Mouse (Mus musculus): ENCODE measurements around the gene Bcl2l11. TPM values are rescaled to one million over a fixed set of nuclear protein-coding genes. Genes with fewer than 3 reads are reported as not detected.
"Not testable (repeated sequence)": the region's sequence is repeated elsewhere in the genome, so short reads cannot be mapped to it uniquely, and the experiment has no call there.

The Bcl2l11 gene
- total RNA-seq, 2 experiments from 2014 or later: 8.4 to 9.1 TPM

GRCm38 (mm10) chr2:128091431-128092369, 34.1 kb upstream of the Bcl2l11 start:
- TF ChIP-seq CTCF (IDR thresholded peaks at IDR 0.05): no peak
- intact Hi-C loops (cut with DNase I): no loop called here
- no peak for DNase-seq (ENCODE audit: extremely low spot score in 1 of 2, low spot score in 2 of 2)
- Histone ChIP-seq H3K4me3 (no peak overlapping the region), H3K27ac (no peak overlapping the region)

- TF ChIP-seq CTCF (IDR thresholded peaks at IDR 0.05): no peak
- H3K4me3 ChIP-seq: no peak overlapping the region
- H3K27ac ChIP-seq: no peak overlapping the region
- intact Hi-C loops (cut with DNase I): no loop called here
- DNase-seq (ENCODE audit: extremely low spot score in 1 of 2, low spot score in 2 of 2): no peak
Measured at GRCm38 (mm10) chr2:128092451-128092850, 33.4 kb upstream of the Bcl2l11 start.

- Histone ChIP-seq H3K4me3 (no peak overlapping the region), H3K27ac (no peak overlapping the region)
- intact Hi-C loops (cut with DNase I): no loop called here
- TF ChIP-seq CTCF (IDR thresholded peaks at IDR 0.05): no peak
- DNase-seq (ENCODE audit: extremely low spot score in 1 of 2, low spot score in 2 of 2): no peak
Measured at GRCm38 (mm10) chr2:128094196-128094595, 31.6 kb upstream of the Bcl2l11 start.

- Histone ChIP-seq H3K27ac (no peak overlapping the region), H3K4me3 (no peak overlapping the region)
- intact Hi-C loops (cut with DNase I): no loop called here
- TF ChIP-seq CTCF (IDR thresholded peaks at IDR 0.05): no peak
- DNase-seq (ENCODE audit: extremely low spot score in 1 of 2, low spot score in 2 of 2): no peak
Measured at GRCm38 (mm10) chr2:128094602-128095001, 31.2 kb upstream of the Bcl2l11 start.

- H3K27ac ChIP-seq: no peak overlapping the region
- TF ChIP-seq CTCF (IDR thresholded peaks at IDR 0.05): no peak
- no peak overlapping the region for H3K4me3 ChIP-seq
- no peak for DNase-seq (ENCODE audit: extremely low spot score in 1 of 2, low spot score in 2 of 2)
- intact Hi-C loops (cut with DNase I): no loop called here
Measured at GRCm38 (mm10) chr2:128095270-128095669, 30.6 kb upstream of the Bcl2l11 start.

GRCm38 (mm10) chr2:128096070-128096469, 29.8 kb upstream of the Bcl2l11 start:
- DNase-seq (ENCODE audit: extremely low spot score in 1 of 2, low spot score in 2 of 2): no peak
- TF ChIP-seq CTCF (IDR thresholded peaks at IDR 0.05): no peak
- Histone ChIP-seq H3K4me3 (no peak overlapping the region), H3K27ac (no peak overlapping the region)
- intact Hi-C loops (cut with DNase I): no loop called here

- DNase-seq (ENCODE audit: extremely low spot score in 1 of 2, low spot score in 2 of 2); intact Hi-C loops (cut with DNase I): not testable (repeated sequence)
Measured at GRCm38 (mm10) chr2:128098118-128098517, 27.7 kb upstream of the Bcl2l11 start.

GRCm38 (mm10) chr2:128102086-128102485, 23.8 kb upstream of the Bcl2l11 start:
- no peak overlapping the region for H3K4me3 ChIP-seq
- TF ChIP-seq CTCF (IDR thresholded peaks at IDR 0.05): no peak
- H3K27ac ChIP-seq: no peak overlapping the region
- intact Hi-C loops (cut with DNase I): no loop called here
- no peak for DNase-seq (ENCODE audit: extremely low spot score in 1 of 2, low spot score in 2 of 2)

More at GRCm38 (mm10) chr2:128098118-128098517, 27.7 kb upstream of the Bcl2l11 start:
- H3K4me3 ChIP-seq, H3K27ac ChIP-seq: not testable (repeated sequence)

- intact Hi-C loops (cut with DNase I): no loop called here
- Histone ChIP-seq H3K4me3 (no peak overlapping the region), H3K27ac (no peak overlapping the region)
- TF ChIP-seq CTCF (IDR thresholded peaks at IDR 0.05): no peak
- no peak for DNase-seq (ENCODE audit: extremely low spot score in 1 of 2, low spot score in 2 of 2)
Measured at GRCm38 (mm10) chr2:128104815-128105214, 21.0 kb upstream of the Bcl2l11 start.

GRCm38 (mm10) chr2:128105651-128106050, 20.2 kb upstream of the Bcl2l11 start:
- no peak for TF ChIP-seq CTCF (IDR thresholded peaks at IDR 0.05)
- H3K4me3 ChIP-seq: no peak overlapping the region
- no peak overlapping the region for H3K27ac ChIP-seq
- DNase-seq (ENCODE audit: extremely low spot score in 1 of 2, low spot score in 2 of 2): no peak
- intact Hi-C loops (cut with DNase I): no loop called here

- intact Hi-C loops (cut with DNase I): no loop called here
- no peak overlapping the region for H3K27ac ChIP-seq
- TF ChIP-seq CTCF (IDR thresholded peaks at IDR 0.05): no peak
- H3K4me3 ChIP-seq: no peak overlapping the region
- no peak for DNase-seq (ENCODE audit: extremely low spot score in 1 of 2, low spot score in 2 of 2)
Measured at GRCm38 (mm10) chr2:128111537-128111936, 14.3 kb upstream of the Bcl2l11 start.

- Histone ChIP-seq H3K4me3 (no peak overlapping the region), H3K27ac (no peak overlapping the region)
- no peak for TF ChIP-seq CTCF (IDR thresholded peaks at IDR 0.05)
- intact Hi-C loops (cut with DNase I): no loop called here
- no peak for DNase-seq (ENCODE audit: extremely low spot score in 1 of 2, low spot score in 2 of 2)
Measured at GRCm38 (mm10) chr2:128114621-128115020, 11.2 kb upstream of the Bcl2l11 start.

- no peak overlapping the region for H3K4me3 ChIP-seq
- DNase-seq (ENCODE audit: extremely low spot score in 1 of 2, low spot score in 2 of 2): no peak
- intact Hi-C loops (cut with DNase I): no loop called here
- no peak for TF ChIP-seq CTCF (IDR thresholded peaks at IDR 0.05)
- no peak overlapping the region for H3K27ac ChIP-seq
Measured at GRCm38 (mm10) chr2:128115579-128115978, 10.3 kb upstream of the Bcl2l11 start.

Data from left cerebral cortex, adult 2 months (tissue).